Mouse (Mus musculus) A20 (cell line): ENCODE data around the gene E130311K13Rik.
A peak's percentile ranks its signal among the peaks of the same experiment; 100 is the strongest.

Source experiments
- DNase-seq: peaks from one replicate; pipeline ENCODE4 v3.0.0-alpha.2; 2011; ENCODE audit warnings: low read depth, low spot score

Gene E130311K13Rik

GRCm38 (mm10) chr3:63895786-63896185 is 33.5 kb downstream of the E130311K13Rik start:
- DNase-seq: no peak

GRCm38 (mm10) chr3:63893677-63894076 is 35.6 kb downstream of the E130311K13Rik start:
- no peak for DNase-seq

- DNase-seq: no peak
Measured at GRCm38 (mm10) chr3:63892154-63892553, 37.1 kb downstream of the E130311K13Rik start.

- DNase-seq: peak; percentile 3
Measured at GRCm38 (mm10) chr3:63881065-63881464, 48.2 kb downstream of the E130311K13Rik start.

- DNase-seq: no peak
Measured at GRCm38 (mm10) chr3:63878995-63879666, 50.1 kb downstream of the E130311K13Rik start.

GRCm38 (mm10) chr3:63872818-63873217 is 56.5 kb downstream of the E130311K13Rik start:
- no peak for DNase-seq

- DNase-seq: no peak
Measured at GRCm38 (mm10) chr3:63871249-63871648, 58.0 kb downstream of the E130311K13Rik start.

- DNase-seq: peak; percentile 4
Measured at GRCm38 (mm10) chr3:63868285-63868684, 61.0 kb downstream of the E130311K13Rik start.

- DNase-seq: no peak
Measured at GRCm38 (mm10) chr3:63865069-63865468, 64.2 kb downstream of the E130311K13Rik start.
